ENCODE assay signal across 25 mouse cellular contexts in the genomic region with DNA sequence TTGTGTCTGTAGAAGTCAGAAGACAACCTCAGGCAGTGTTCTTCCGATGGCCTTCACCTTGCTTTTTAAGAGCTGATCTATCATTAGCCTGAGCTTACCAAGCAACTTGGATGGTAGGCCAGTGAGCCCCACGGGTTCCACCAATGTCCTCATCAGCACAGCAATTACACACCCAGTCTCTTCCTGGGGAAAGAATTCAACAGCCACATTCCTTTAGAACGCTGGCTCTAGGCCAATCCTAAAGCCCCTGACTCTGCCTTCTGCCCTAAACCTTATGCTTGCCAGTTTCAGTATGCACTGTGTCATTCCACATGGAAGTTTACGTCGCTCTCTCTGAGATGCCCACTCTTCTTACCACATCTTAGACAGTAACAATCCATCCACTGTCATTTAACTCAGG. TPM values are rescaled to one million over a fixed set of nuclear protein-coding genes. Genes with fewer than 3 reads are reported as not detected.
"Had no signal": no experiment of that assay in that cellular context is flagged by ENCODE, and none has a peak within 500 bp of the region (broad histone marks: within the 10 kb centered on the region; RNA-seq: fewer than 3 reads in every experiment).

No protein-coding gene starts in this region.

- H3K27ac ChIP-seq: liver, embryonic 14.5 days; midbrain, embryonic 10.5 days; midbrain, embryonic 12.5 days; neural tube, embryonic 13.5 days; neural tube, embryonic 15.5 days had no signal

- H3K4me1 ChIP-seq: midbrain, embryonic 12.5 days; neural tube, embryonic 13.5 days; neural tube, embryonic 15.5 days had no signal

- H3K27me3 ChIP-seq: midbrain, embryonic 12.5 days; neural tube, embryonic 13.5 days; neural tube, embryonic 15.5 days had no signal

- H3K4me2 ChIP-seq: midbrain, embryonic 12.5 days; neural tube, embryonic 13.5 days; neural tube, embryonic 15.5 days had no signal

- DNase-seq: lung, postnatal 14 days; lung, postnatal 4 days; midbrain, embryonic 14.5 days; retina, postnatal 1 day; right cerebral cortex, adult 18-20 months; right cerebral cortex, postnatal 25 days; right cerebral cortex, postnatal 4 days; spleen, adult 18-20 months; thymus, adult 18-20 months; thymus, postnatal 14 days; thymus, postnatal 36 days had no signal

- H3K36me3 ChIP-seq: midbrain, embryonic 10.5 days; midbrain, embryonic 12.5 days; neural tube, embryonic 13.5 days; neural tube, embryonic 15.5 days had no signal

- H3K9ac ChIP-seq: liver, embryonic 14.5 days; midbrain, embryonic 12.5 days; neural tube, embryonic 13.5 days; neural tube, embryonic 15.5 days had no signal

- H3K9me3 ChIP-seq: midbrain, embryonic 10.5 days; midbrain, embryonic 12.5 days; neural tube, embryonic 13.5 days; neural tube, embryonic 15.5 days had no signal

- ATAC-seq: lung, postnatal 0 days; midbrain, embryonic 16.5 days had no signal

- H3K4me3 ChIP-seq: midbrain, embryonic 10.5 days; midbrain, embryonic 12.5 days; myocyte; neural tube, embryonic 13.5 days; neural tube, embryonic 15.5 days had no signal

RNA-seq across cellular contexts. Expression of a gene that starts 52.8 kb away (rescaled TPM):
- polyA plus RNA-seq: liver, embryonic 14.5 days; liver, embryonic 16.5 days; lung, postnatal 0 days; midbrain, embryonic 10.5 days; midbrain, embryonic 12.5 days; midbrain, embryonic 14.5 days; midbrain, embryonic 16.5 days; myocyte; neural tube, embryonic 11.5 days; neural tube, embryonic 13.5 days; neural tube, embryonic 15.5 days; small intestine, adult 2 months; stomach, embryonic 14.5 days; stomach, embryonic 16.5 days; thymus, postnatal 0 days had no signal
